Mouse (Mus musculus) MEL (cell line): ENCODE results near the gene Xpa.
A peak's percentile ranks its signal among the peaks of the same experiment; 100 is the strongest.

Source experiments
- BHLHE40 ChIP-seq: IDR thresholded peaks from 2 replicates; pipeline ENCODE4 v1.6.1; 2012; ENCODE audit warnings: low read depth, mild to moderate bottlenecking, inconsistent platforms, low read length, improper control_type of control experiment, borderline replicate concordance
- CTCF ChIP-seq, 3 experiments: IDR thresholded peaks in 2 of 3; conservative IDR thresholded peaks in 1 of 3; 2 replicates each; pipeline ENCODE4 v1.5.1; 2011 to 2012; ENCODE audit warnings: low read length in 3 of 3, low read depth in 2 of 3, mild to moderate bottlenecking in 2 of 3, improper control_type of control experiment in 1 of 3, inconsistent platforms in 1 of 3, mixed read lengths in 1 of 3, moderate library complexity in 1 of 3; ENCODE audit not compliant: control insufficient read depth in 1 of 3, insufficient read depth in 1 of 3, poor library complexity in 1 of 3, severe bottlenecking in 1 of 3
- GATA1 ChIP-seq: IDR thresholded peaks from 2 replicates; pipeline ENCODE4 v1.6.1; 2011; ENCODE audit warnings: low read depth, low read length, improper control_type of control experiment
- HCFC1 ChIP-seq: IDR thresholded peaks from 2 replicates; pipeline ENCODE4 v1.6.1; 2012; ENCODE audit warnings: low read depth, mild to moderate bottlenecking, inconsistent platforms, low read length, improper control_type of control experiment, moderate library complexity
- NRF1 ChIP-seq: IDR thresholded peaks from 2 replicates; pipeline ENCODE4 v1.6.1; 2014; ENCODE audit warnings: low read depth, mild to moderate bottlenecking, inconsistent platforms, low read length, improper control_type of control experiment, moderate library complexity; ENCODE audit not compliant: poor library complexity, insufficient read depth, severe bottlenecking
- POLR2A ChIP-seq, 2 experiments: IDR thresholded peaks; 2 replicates each; pipeline ENCODE4 v1.6.1; 2011 to 2012; ENCODE audit warnings: low read length in 2 of 2, mild to moderate bottlenecking in 2 of 2, control low read depth in 1 of 2, improper control_type of control experiment in 1 of 2, low read depth in 1 of 2, moderate library complexity in 1 of 2; ENCODE audit not compliant: control insufficient read depth in 1 of 2, insufficient read depth in 1 of 2, poor library complexity in 1 of 2
- POLR2AphosphoS5 ChIP-seq: IDR thresholded peaks from 2 replicates; pipeline ENCODE4 v1.6.1; 2012; ENCODE audit warnings: low read depth, borderline replicate concordance, mild to moderate bottlenecking, inconsistent platforms, low read length, moderate library complexity, mixed read lengths
- RCOR1 ChIP-seq: IDR thresholded peaks from 2 replicates; pipeline ENCODE4 v1.6.1; 2012; ENCODE audit warnings: low read depth, mild to moderate bottlenecking, inconsistent platforms, low read length, improper control_type of control experiment
- TAL1 ChIP-seq: IDR thresholded peaks from 2 replicates; pipeline ENCODE4 v1.6.1; 2012; ENCODE audit warnings: mild to moderate bottlenecking, inconsistent platforms, low read length, moderate library complexity, mixed read lengths
- USF1 ChIP-seq: IDR thresholded peaks from 2 replicates; pipeline ENCODE4 v1.6.1; 2014; ENCODE audit warnings: low read depth, mild to moderate bottlenecking, inconsistent platforms, low read length, improper control_type of control experiment, moderate library complexity

DNA sequence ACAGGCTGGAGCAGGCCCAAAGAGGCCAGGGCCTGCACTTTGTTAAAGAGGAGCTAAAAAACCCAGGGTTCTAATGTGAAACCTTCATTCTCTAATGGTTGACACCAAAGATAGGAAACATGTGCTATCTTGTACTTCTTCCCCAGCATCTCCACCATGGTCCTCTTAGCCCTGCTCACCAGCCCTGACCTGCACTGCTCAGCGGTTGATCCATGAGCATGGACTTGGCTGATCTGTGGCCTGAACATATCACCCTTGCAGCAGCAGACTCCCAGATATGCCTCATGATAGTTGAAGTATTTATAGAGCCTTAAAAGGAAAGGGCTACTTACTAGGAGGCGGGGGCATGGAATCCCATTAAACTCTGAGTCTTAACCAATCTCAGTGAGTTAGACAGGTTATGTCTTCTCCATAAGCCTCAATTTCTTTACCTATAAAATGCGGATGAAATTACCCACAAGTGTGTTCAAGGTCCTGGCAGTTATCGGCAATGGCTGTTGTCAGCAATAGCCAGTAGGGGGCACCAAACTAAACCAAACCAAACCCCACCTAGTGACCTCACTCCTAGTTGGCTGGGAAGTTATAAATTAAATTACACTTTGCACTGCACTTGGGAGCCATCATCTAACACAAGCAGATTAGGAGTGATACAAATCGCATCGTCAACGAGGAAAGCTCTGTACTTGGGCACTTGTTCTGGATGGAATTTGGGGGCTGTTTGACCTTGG lies 5.9 kb upstream of the Xpa start:
- TF ChIP-seq CTCF (IDR thresholded peaks at IDR 0.05 in 2 of 3, conservative IDR thresholded peaks at IDR 0.05 in 1 of 3; ENCODE audit: control insufficient read depth in 1 of 3, insufficient read depth in 1 of 3, low read depth in 2 of 3, low read length in 3 of 3, poor library complexity in 1 of 3, severe bottlenecking in 1 of 3) (peak; percentile 79 to 94 (median 92)), TAL1 (no peak), POLR2AphosphoS5 (no peak), POLR2A (IDR thresholded peaks at IDR 0.05; ENCODE audit: control insufficient read depth in 1 of 2, insufficient read depth in 1 of 2, low read depth in 1 of 2, low read length in 2 of 2, poor library complexity in 1 of 2) (no peak), NRF1 (no peak), GATA1 (no peak), USF1 (no peak), HCFC1 (no peak), RCOR1 (no peak), BHLHE40 (no peak)
